Mouse (Mus musculus) intestine, embryonic 16.5 days (tissue): Measurements from ENCODE around the gene Zfp799. TPM values are rescaled to one million over a fixed set of nuclear protein-coding genes. Genes with fewer than 3 reads are reported as not detected.

Experiments
- ATAC-seq: fragments of 200-750 bp; cut with Nextera tagmentation; 2 replicates; pipeline ENCODE4 v1.8.0; 2017; ENCODE audit warnings: moderate TSS enrichment, moderate library complexity
- H3K27ac ChIP-seq: fragments of 300-500 bp; sonication (generic); 2 replicates; pipeline ENCODE4 v1.5.1; 2014; ENCODE audit warnings: mild to moderate bottlenecking, low read length
- H3K27me3 ChIP-seq: fragments of 300-500 bp; sonication (generic); replicated peaks from 2 replicates; pipeline ENCODE4 v1.6.1; 2014; ENCODE audit warnings: low read length, control low read depth, mixed read lengths; ENCODE audit not compliant: control insufficient read depth, insufficient read depth
- H3K36me3 ChIP-seq: fragments of 300-500 bp; sonication (generic); 2 replicates; pipeline ENCODE4 v1.6.1; 2014; ENCODE audit warnings: low read length, control low read depth; ENCODE audit not compliant: control insufficient read depth, insufficient read depth
- H3K4me1 ChIP-seq: fragments of 300-500 bp; sonication (generic); 2 replicates; pipeline ENCODE4 v1.6.1; 2014; ENCODE audit warnings: low read length, control low read depth, mixed read lengths; ENCODE audit not compliant: control insufficient read depth, insufficient read depth
- H3K4me2 ChIP-seq: fragments of 300-500 bp; sonication (generic); 2 replicates; pipeline ENCODE4 v1.6.1; 2014; ENCODE audit warnings: low read depth, low read length, control low read depth
- H3K4me3 ChIP-seq: fragments of 300-500 bp; sonication (generic); 2 replicates; pipeline ENCODE4 v1.5.1; 2014; ENCODE audit warnings: mild to moderate bottlenecking, low read length
- H3K9ac ChIP-seq: fragments of 300-500 bp; sonication (generic); 2 replicates; pipeline ENCODE4 v1.6.1; 2014; ENCODE audit warnings: low read depth, low read length
- H3K9me3 ChIP-seq: fragments of 300-500 bp; sonication (generic); 2 replicates; pipeline ENCODE4 v1.6.1; 2016; ENCODE audit warnings: low read length, control low read depth; ENCODE audit not compliant: control insufficient read depth
- WGBS: fragments of 180-500 bp; shearing (Covaris S2); extraction: QIAGEN DNeasy Blood & Tissue Kit; methylation state at CpG from one replicate; pipeline ENCODE4 v1.1.7; 2014; 5-methylcytosine and 5-hydroxymethylcytosine counted together
- polyA plus RNA-seq: library from polyadenylated mRNA; unstranded; fragments of >200 nt; fragmentation: Nextera tagmentation; extraction: Ambion mirVana; gene quantifications from 2 replicates; pipeline ENCODE4 v1.2.1, GENCODE M21; 2015

The Zfp799 gene
- polyA plus RNA-seq, 1 experiment from 2014 or later = 9.8 TPM

DNA sequence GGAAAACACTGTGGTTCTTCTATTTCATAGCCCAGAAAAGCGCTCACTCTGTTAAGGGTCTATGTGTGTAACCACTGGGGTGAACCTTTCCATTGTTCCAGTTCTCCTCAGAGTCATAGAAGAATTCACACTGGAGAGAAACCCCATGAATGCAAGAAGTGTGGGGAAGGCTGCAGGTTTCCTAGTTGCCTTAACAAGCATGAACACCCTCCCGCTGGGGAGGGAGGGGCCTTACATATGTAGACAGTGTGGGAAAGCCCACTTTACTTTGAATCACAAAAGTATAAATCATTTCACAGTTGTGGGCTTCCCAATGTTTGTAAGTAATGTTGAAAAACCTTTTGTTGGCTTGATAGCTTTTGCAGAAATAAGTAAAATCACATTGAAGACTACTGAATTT lies 11.3 kb upstream of the Zfp799 start:
- H3K9ac ChIP-seq = no peak overlapping the region
- no peak for ATAC-seq
- no peaks in the 10 kb centered on the region for H3K27me3 ChIP-seq
- no peaks in the 10 kb centered on the region for H3K9me3 ChIP-seq
- H3K27ac ChIP-seq = no peak overlapping the region
- WGBS = 82% methylated on average over 2 of the region's 2 CpGs
- H3K4me3 ChIP-seq = no peak overlapping the region
- H3K36me3 ChIP-seq = no peaks in the 10 kb centered on the region
- H3K4me1 ChIP-seq = no peaks in the 10 kb centered on the region
- H3K4me2 ChIP-seq = no peak overlapping the region

DNA sequence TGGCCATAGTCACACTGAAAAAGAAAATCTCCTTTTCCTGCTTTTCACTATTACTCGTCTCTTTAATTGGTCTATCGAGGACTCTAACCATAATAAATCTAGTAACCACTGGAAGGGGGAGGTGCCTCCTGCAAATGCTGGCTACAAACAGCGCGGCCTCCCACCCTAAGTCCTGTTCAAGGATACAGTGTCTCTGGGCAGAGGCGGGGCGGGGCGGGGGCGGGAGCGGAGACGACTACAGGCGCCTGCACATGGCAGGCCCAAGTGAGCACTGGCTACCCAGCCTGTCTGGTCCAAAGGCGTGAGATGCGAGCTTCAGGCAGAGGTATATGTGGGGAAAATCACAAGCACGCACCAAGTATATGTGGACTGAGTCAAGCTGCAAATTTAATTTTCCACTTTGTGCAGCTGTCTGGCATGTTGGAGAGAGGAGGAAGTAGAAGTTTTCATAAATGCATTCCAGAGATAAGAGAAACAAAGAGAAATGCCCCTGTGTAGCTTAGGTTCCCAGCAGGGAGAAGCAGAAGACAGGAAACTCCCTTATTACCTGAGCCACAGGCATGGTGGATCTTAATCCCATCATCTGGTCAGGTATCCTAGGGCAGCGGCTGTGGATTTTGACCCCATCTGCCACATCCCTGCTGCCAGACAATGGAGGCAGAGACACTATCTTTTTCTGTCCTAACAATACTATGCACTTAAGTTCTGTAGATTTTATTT lies 9.2 kb upstream of the Zfp799 start:
- Histone ChIP-seq H3K27ac (no peak overlapping the region; the same call in 1 of the 2 replicates), H3K9me3 (no peaks in the 10 kb centered on the region), H3K4me1 (no peaks in the 10 kb centered on the region), H3K36me3 (no peaks in the 10 kb centered on the region), H3K4me3 (no peak overlapping the region), H3K9ac (no peak overlapping the region), H3K27me3 (no peaks in the 10 kb centered on the region), H3K4me2 (peak overlapping the region; percentile 14; the same call in 1 of the 2 replicates)
- peak; percentile 93 for ATAC-seq
- 35% methylated on average over 15 of the region's 15 CpGs for WGBS

DNA sequence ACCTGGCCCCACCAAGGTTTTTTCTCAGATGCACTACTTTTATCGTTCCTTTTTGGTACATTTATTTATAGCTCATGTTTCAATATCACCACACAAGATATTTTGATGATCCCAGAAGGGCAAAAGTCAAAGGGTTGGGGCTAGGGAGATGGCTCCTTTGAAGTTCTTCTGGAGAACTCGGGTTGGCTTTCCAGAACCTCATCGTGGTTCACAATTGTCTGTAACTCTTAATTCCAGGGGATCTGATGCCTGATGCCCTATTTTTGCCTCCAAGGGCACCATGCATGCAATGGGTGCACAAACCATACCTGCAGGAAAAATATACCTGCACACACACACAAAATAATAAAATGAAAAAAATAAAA lies 339 bp upstream of the Zfp799 start:
- 0 out of 2 replicates have a peak, but pooled peaks have one; percentile 2 for ATAC-seq

DNA sequence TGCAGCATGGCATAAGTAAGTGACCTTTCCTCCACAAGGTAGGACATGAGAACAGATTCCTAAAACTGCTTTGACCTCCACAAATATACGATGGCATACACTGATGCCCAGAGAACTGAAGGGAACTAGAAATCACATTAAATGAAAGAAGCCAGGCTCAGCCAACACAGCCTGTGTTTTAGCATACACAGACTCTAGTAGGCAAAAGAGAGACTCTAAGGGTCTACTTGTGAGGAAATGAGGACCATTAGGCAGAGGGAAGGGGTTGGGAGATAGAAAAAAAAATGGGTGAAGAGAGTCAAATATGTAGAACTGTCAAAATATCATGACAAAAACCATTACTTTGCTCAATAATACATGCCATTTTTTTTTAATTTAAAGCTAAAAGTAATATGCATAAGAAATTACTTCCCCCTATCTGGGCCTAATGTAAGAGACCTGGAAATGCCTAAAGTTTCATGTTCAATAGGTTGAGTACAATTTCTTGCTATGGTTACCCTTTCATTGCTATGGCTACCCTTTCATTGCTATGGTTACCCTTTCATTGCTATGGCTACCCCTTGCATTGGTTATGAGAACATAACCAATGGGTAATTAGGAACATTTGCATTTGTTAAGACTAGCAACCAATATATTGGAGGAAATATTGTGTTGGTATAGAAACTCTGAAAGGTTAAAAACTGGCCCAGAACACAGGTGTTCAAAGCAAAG lies 13.8 kb downstream of the Zfp799 start:
- H3K36me3 ChIP-seq = peaks cover 19% of the 10 kb centered on the region
- no peaks in the 10 kb centered on the region for H3K9me3 ChIP-seq
- no peak overlapping the region for H3K4me2 ChIP-seq
- H3K4me3 ChIP-seq = no peak overlapping the region
- ATAC-seq = no peak
- no peak overlapping the region for H3K27ac ChIP-seq
- WGBS = 97% methylated on average over 1 of the region's 1 CpGs
- H3K27me3 ChIP-seq = no peaks in the 10 kb centered on the region
- H3K9ac ChIP-seq = no peak overlapping the region
- H3K4me1 ChIP-seq = no peaks in the 10 kb centered on the region

More for the DNA sequence above, 339 bp upstream of the Zfp799 start:
- 33% methylated on average over 3 of the region's 3 CpGs for WGBS
- Histone ChIP-seq H3K4me1 (no peaks in the 10 kb centered on the region), H3K36me3 (peaks cover 3% of the 10 kb centered on the region; the same call in 1 of the 2 replicates), H3K27ac (no peak overlapping the region), H3K9ac (peak overlapping the region; percentile 94; the same call in 1 of the 2 replicates), H3K4me2 (peak overlapping the region; percentile 33), H3K4me3 (peak overlapping the region; percentile 79), H3K9me3 (no peaks in the 10 kb centered on the region), H3K27me3 (no peaks in the 10 kb centered on the region)

DNA sequence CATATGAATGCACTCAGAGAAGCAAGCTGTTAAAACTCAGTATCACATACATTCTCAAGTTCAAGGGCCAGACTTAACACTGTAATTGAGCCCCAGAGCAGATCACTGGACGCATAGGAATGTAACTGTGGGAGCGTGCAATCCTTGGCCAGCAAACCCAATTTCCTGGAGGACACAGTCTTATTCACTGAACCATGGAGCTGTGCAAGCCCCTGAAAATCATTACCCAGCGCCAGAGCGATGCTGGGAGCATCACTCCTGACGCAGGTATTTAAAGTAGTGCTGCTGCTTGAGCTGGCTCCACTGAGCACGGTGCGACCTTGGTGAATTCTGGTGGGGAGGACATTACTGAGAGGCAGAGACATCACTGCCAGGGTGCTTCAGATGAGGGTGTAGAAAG lies 15.9 kb downstream of the Zfp799 start:
- no peaks in the 10 kb centered on the region for H3K9me3 ChIP-seq
- WGBS = 80% methylated on average over 7 of the region's 7 CpGs
- H3K4me3 ChIP-seq = no peak overlapping the region
- no peak overlapping the region for H3K27ac ChIP-seq
- no peak overlapping the region for H3K9ac ChIP-seq
- ATAC-seq = no peak
- no peaks in the 10 kb centered on the region for H3K4me1 ChIP-seq
- H3K27me3 ChIP-seq = no peaks in the 10 kb centered on the region
- H3K36me3 ChIP-seq = peaks cover 6% of the 10 kb centered on the region
- H3K4me2 ChIP-seq = no peak overlapping the region

DNA sequence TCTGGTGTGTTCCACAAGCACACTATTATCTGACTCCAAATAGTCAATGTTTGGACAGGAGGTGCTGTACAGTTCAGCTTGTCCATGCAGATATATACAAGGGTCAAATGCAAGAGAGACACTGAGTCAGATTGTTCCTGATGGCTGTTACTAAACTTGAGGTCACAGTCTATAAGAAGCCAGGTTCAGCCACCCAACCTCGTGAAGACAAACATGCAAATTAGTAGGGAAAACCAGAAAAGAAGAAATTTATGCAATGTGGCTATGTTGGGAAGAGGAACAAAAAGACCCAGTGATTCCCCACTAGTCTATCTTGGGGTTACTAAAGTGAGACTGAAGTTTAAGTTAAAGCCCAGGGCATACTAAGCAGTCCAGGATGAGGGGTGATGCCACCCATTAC lies 19.4 kb downstream of the Zfp799 start:
- no peaks in the 10 kb centered on the region for H3K36me3 ChIP-seq
- no peaks in the 10 kb centered on the region for H3K9me3 ChIP-seq
- WGBS = 41% methylated on average over 1 of the region's 1 CpGs
- H3K4me1 ChIP-seq = no peaks in the 10 kb centered on the region
- no peak overlapping the region for H3K4me2 ChIP-seq
- H3K9ac ChIP-seq = no peak overlapping the region
- H3K4me3 ChIP-seq = no peak overlapping the region
- H3K27me3 ChIP-seq = no peaks in the 10 kb centered on the region
- ATAC-seq = no peak
- no peak overlapping the region for H3K27ac ChIP-seq

DNA sequence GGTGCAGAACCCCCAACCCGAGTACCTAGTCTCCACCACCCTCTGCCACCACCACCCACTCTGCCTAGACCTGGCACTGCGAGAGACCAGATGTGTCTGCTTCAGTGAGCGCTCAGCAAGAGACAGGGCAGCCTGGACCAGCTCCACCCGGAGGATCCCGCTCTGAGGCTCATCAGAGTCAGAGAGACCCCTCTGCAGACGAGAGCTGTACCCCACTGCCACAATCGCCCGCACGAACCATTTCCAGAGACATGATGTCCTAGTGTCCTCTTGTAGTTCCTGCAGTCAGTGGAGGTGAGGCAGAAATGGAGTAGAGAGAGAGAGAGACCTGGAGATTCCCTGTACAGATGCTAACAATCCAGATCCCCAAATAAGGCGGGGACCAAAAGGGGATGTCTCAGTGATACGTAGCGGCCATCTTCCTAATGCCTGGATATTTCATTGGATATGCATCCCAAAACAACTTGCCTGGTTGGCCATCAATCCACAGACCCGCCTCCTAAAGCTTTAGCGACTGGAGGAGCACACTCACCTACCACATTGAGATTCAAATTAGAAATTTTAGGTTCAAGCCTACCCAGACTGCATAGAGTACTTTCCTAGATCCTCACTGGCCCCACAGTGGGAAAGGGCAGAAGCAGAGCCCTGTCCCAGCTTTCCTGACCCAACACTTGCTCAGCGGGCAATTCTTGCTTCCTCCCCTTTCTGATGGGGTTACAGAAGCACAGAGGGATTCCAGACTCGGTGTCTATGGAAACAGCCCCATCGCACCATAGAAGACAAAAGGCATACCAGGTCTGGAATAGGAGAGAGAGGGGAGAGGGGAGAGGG lies 20.3 kb downstream of the Zfp799 start, which contains the start of gene Zfp811:
Gene Zfp811, minus strand, starts transcription at position 388 of the 831 bp plus-strand sequence.
- Histone ChIP-seq H3K36me3 (no peaks in the 10 kb centered on the region), H3K4me3 (peak within 1 kb of the TSS; percentile 54), H3K4me2 (peak within 1 kb of the TSS; percentile 60), H3K9me3 (no peaks in the 10 kb centered on the region), H3K4me1 (no peaks in the 10 kb centered on the region), H3K9ac (peak within 1 kb of the TSS; percentile 67), H3K27me3 (no peaks in the 10 kb centered on the region), H3K27ac (peak within 1 kb of the TSS; percentile 69)
- peak; percentile 88 for ATAC-seq
- WGBS = 1% methylated on average over 17 of the region's 17 CpGs

DNA sequence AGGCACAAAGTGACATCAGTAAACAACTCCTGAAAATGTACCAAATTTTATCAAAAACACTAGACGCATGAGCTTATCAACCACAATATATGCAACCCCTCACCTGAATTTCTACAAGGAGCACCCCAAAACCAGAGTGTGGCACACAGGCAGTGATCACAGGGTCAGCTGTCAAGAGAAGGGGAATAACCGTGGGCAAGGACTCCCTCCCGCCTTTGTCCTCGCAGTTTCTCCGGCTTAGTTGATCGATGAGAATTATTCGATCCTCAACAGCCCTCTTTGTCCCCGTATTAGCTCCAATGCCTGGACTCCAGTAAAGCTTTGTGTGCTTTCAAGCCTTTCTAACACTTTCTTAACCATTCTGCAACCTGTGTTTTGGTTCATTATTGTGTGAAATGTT lies 21.1 kb downstream of the Zfp799 start:
- WGBS = 9% methylated on average over 8 of the region's 8 CpGs
- Histone ChIP-seq H3K4me3 (peak overlapping the region; percentile 54), H3K27ac (no peak overlapping the region), H3K9ac (peak overlapping the region; percentile 53), H3K36me3 (no peaks in the 10 kb centered on the region), H3K4me2 (peak overlapping the region; percentile 60), H3K27me3 (no peaks in the 10 kb centered on the region), H3K9me3 (no peaks in the 10 kb centered on the region), H3K4me1 (no peaks in the 10 kb centered on the region)
- no peak for ATAC-seq

DNA sequence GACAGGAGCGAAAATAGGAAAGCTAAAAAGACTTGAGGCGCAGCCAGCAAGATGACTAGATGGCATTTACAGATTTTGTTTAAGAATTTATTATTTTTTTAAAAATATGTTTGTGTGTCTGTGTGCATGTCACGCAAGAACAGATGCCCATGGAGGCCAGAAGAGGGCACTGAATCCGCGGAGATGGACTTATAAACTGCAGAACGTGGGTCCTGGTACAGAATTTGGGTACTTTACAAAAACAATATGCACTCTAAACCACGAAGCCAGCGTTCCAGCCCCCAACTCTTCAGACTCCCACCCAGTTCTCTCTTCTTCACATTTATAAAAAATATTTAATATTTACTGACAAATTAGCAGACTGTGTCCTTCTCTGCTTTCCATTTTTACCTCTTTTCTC lies 40.8 kb downstream of the Zfp799 start:
- Histone ChIP-seq H3K4me3 (no peak overlapping the region; the same call in 1 of the 2 replicates), H3K4me2 (peak overlapping the region; percentile 74; the same call in 1 of the 2 replicates), H3K4me1 (peaks cover 18% of the 10 kb centered on the region), H3K36me3 (peaks cover under 1% of the 10 kb centered on the region; the same call in 1 of the 2 replicates), H3K27me3 (no peaks in the 10 kb centered on the region), H3K9ac (no peak overlapping the region), H3K27ac (no peak overlapping the region), H3K9me3 (no peaks in the 10 kb centered on the region)
- WGBS = 78% methylated on average over 8 of the region's 8 CpGs
- ATAC-seq = no peak
